Mouse (Mus musculus): ENCODE data around the gene Tsc2.

- TF ChIP-seq CTCF (IDR thresholded peaks at IDR 0.05; ENCODE audit: low read depth, low read length) = no peak
- TF ChIP-seq EP300 (IDR thresholded peaks at IDR 0.05; ENCODE audit: insufficient read depth, low read depth, low read length) = no peak
- TF ChIP-seq POLR2A (IDR thresholded peaks at IDR 0.05; ENCODE audit: insufficient read depth, low read length) = no peak
Observed at GRCm38 (mm10) chr17:24569837-24570236, 62.6 kb downstream of the Tsc2 start.

All from ES-Bruce4 (cell line).